Mouse (Mus musculus): ENCODE data around the gene Zc3h10. TPM values are rescaled to one million over a fixed set of nuclear protein-coding genes. Genes with fewer than 3 reads are reported as not detected.

Zc3h10 gene
- polyA plus RNA-seq, 2 experiments, result 4.0 to 4.3 TPM

DNA sequence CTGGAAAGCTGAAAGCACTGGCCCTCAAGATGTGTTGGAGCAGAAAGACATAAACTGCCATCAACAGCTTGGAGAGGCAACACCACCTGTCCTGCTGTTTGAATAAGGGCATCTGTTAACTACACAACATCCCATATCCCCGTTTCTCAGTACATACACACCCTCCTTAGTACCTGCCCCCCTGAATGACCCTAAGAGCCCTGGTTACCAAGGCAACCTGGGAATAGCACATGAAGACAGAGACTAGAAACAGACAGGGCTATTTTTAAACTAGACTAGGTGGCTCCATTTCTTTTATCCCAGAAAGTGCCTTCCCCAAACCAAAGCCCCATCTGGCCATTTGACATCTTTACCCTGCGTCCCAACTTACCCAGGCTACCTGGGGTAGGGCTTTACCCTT, 4.5 kb downstream of the Zc3h10 start:
- ATAC-seq (ENCODE audit: insufficient read depth) (no peak), DNase-seq (ENCODE audit: low read depth in 3 of 3, low spot score in 3 of 3) (no peak)
- Histone ChIP-seq H3K9me3 (ENCODE audit: control insufficient read depth, low read length) (no peaks in the 10 kb centered on the region), H3K9ac (replicated peaks) (no peak overlapping the region), H3K27ac (no peak overlapping the region), H3K4me2 (ENCODE audit: low read depth) (no peak overlapping the region), H3K27me3 (ENCODE audit: control insufficient read depth, insufficient read depth, low read length) (no peaks in the 10 kb centered on the region), H3K36me3 (replicated peaks; ENCODE audit: control insufficient read depth, insufficient read depth, low read depth) (peaks cover 22% of the 10 kb centered on the region), H3K4me3 (ENCODE audit: insufficient read depth in 1 of 2, low read depth in 2 of 2, low read length in 2 of 2) (no peak overlapping the region), H3K4me1 (replicated peaks; ENCODE audit: control insufficient read depth in 2 of 2, insufficient read depth in 2 of 2, low read length in 1 of 2) (peaks cover 0 to 5% of the 10 kb centered on the region in 2 experiments; a peak in 2 of 4 replicates)
- TF ChIP-seq EP300 (IDR thresholded peaks at IDR 0.05; ENCODE audit: low read depth) (no peak), CTCF (IDR thresholded peaks at IDR 0.05; ENCODE audit: low read depth) (no peak)
- 73% methylated on average over 2 of the region's 2 CpGs for WGBS (ENCODE audit: insufficient replicate concordance)

DNA sequence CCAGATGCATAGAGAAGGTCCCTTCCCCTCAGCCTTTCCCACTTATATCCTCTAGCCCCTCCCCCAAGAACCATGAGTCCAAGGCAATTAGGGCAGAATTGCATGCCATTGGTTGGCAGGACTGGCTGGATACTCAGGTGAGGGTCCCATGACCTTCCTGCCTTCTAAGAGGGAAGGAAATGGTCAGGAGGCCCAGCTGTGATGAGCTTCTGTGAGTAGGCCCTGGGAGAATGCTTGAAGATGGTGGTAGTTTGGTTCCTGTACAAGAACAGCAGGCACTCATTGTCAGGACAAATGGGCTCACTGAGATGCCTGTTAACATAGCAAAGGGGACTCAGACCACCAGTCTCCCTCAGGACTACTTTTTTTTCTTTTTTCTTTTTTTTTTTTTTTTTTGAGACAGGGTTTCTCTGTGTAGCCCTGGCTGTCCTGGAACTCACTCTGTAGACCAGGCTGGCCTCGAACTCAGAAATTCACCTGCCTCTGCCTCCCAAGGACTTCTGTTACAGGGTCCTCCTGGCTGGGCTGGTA, 9.2 kb downstream of the Zc3h10 start:
- ATAC-seq (ENCODE audit: insufficient read depth) (no peak), DNase-seq (ENCODE audit: low read depth in 3 of 3, low spot score in 3 of 3) (no peak)
- Histone ChIP-seq H3K4me3 (ENCODE audit: insufficient read depth in 1 of 2, low read depth in 2 of 2, low read length in 2 of 2) (no peak overlapping the region), H3K4me2 (ENCODE audit: low read depth) (no peak overlapping the region), H3K4me1 (replicated peaks; ENCODE audit: control insufficient read depth in 2 of 2, insufficient read depth in 2 of 2, low read length in 1 of 2) (peaks cover 3 to 14% of the 10 kb centered on the region in 2 experiments; a peak in 3 of 4 replicates), H3K36me3 (replicated peaks; ENCODE audit: control insufficient read depth, insufficient read depth, low read depth) (peaks cover 3% of the 10 kb centered on the region; the same call in 1 of the 2 replicates), H3K27ac (no peak overlapping the region), H3K27me3 (ENCODE audit: control insufficient read depth, insufficient read depth, low read length) (no peaks in the 10 kb centered on the region), H3K9me3 (ENCODE audit: control insufficient read depth, low read length) (no peaks in the 10 kb centered on the region), H3K9ac (replicated peaks) (no peak overlapping the region)
- 67% methylated on average over 1 of the region's 1 CpGs for WGBS (ENCODE audit: insufficient replicate concordance)
- no peak for TF ChIP-seq CTCF (IDR thresholded peaks at IDR 0.05; ENCODE audit: low read depth)
- TF ChIP-seq EP300 (IDR thresholded peaks at IDR 0.05; ENCODE audit: low read depth), result no peak

GRCm38 (mm10) chr10:128536266-128536940, 11.2 kb downstream of the Zc3h10 start:
- H3K4me2 ChIP-seq (ENCODE audit: low read depth), result peak overlapping the region; percentile 59
- peak overlapping the region; percentile 40 for H3K9ac ChIP-seq (replicated peaks)
- H3K27ac ChIP-seq, result peak overlapping the region; percentile 61
- WGBS (ENCODE audit: insufficient replicate concordance), result 11% methylated on average over 18 of the region's 18 CpGs
- H3K27me3 ChIP-seq (ENCODE audit: control insufficient read depth, insufficient read depth, low read length), result no peaks in the 10 kb centered on the region
- H3K4me3 ChIP-seq (ENCODE audit: insufficient read depth in 1 of 2, low read depth in 2 of 2, low read length in 2 of 2), result peak overlapping the region; percentile 16 to 20; a peak in 3 of 4 replicates
- no peaks in the 10 kb centered on the region for H3K9me3 ChIP-seq (ENCODE audit: control insufficient read depth, low read length)
- TF ChIP-seq CTCF (IDR thresholded peaks at IDR 0.05; ENCODE audit: low read depth), result peak; percentile 97
- no peak for TF ChIP-seq EP300 (IDR thresholded peaks at IDR 0.05; ENCODE audit: low read depth)
- no peaks in the 10 kb centered on the region for H3K36me3 ChIP-seq (replicated peaks; ENCODE audit: control insufficient read depth, insufficient read depth, low read depth)
- H3K4me1 ChIP-seq (replicated peaks; ENCODE audit: control insufficient read depth in 2 of 2, insufficient read depth in 2 of 2, low read length in 1 of 2), result peaks cover 3 to 14% of the 10 kb centered on the region in 2 experiments; a peak in 3 of 4 replicates
- ATAC-seq (ENCODE audit: insufficient read depth) (peak; percentile 97), DNase-seq (ENCODE audit: low read depth in 3 of 3, low spot score in 3 of 3) (peak; percentile 89 to 93 (median 90))

GRCm38 (mm10) chr10:128535624-128536265, 11.8 kb downstream of the Zc3h10 start:
- 54% methylated on average over 4 of the region's 4 CpGs for WGBS (ENCODE audit: insufficient replicate concordance)
- peak; percentile 34 for ATAC-seq (ENCODE audit: insufficient read depth)
- Histone ChIP-seq H3K27ac (peak overlapping the region; percentile 61), H3K36me3 (replicated peaks; ENCODE audit: control insufficient read depth, insufficient read depth, low read depth) (no peaks in the 10 kb centered on the region), H3K9me3 (ENCODE audit: control insufficient read depth, low read length) (no peaks in the 10 kb centered on the region), H3K4me1 (replicated peaks; ENCODE audit: control insufficient read depth in 2 of 2, insufficient read depth in 2 of 2, low read length in 1 of 2) (peaks cover 3 to 14% of the 10 kb centered on the region in 2 experiments; a peak in 3 of 4 replicates), H3K4me3 (ENCODE audit: insufficient read depth in 1 of 2, low read depth in 2 of 2, low read length in 2 of 2) (peak overlapping the region in 1 of 2 experiments; percentile 15; a peak in 1 of 4 replicates), H3K4me2 (ENCODE audit: low read depth) (peak overlapping the region; percentile 59), H3K9ac (replicated peaks) (peak overlapping the region; percentile 38; the same call in 1 of the 2 replicates), H3K27me3 (ENCODE audit: control insufficient read depth, insufficient read depth, low read length) (no peaks in the 10 kb centered on the region)
- TF ChIP-seq CTCF (IDR thresholded peaks at IDR 0.05; ENCODE audit: low read depth), result no peak
- no peak for TF ChIP-seq EP300 (IDR thresholded peaks at IDR 0.05; ENCODE audit: low read depth)
- no peak for DNase-seq (ENCODE audit: low read depth in 3 of 3, low spot score in 3 of 3)

GRCm38 (mm10) chr10:128535206-128535605, 12.4 kb downstream of the Zc3h10 start:
- Histone ChIP-seq H3K36me3 (replicated peaks; ENCODE audit: control insufficient read depth, insufficient read depth, low read depth) (no peaks in the 10 kb centered on the region), H3K27me3 (ENCODE audit: control insufficient read depth, insufficient read depth, low read length) (no peaks in the 10 kb centered on the region), H3K4me2 (ENCODE audit: low read depth) (no peak overlapping the region), H3K4me3 (ENCODE audit: insufficient read depth in 1 of 2, low read depth in 2 of 2, low read length in 2 of 2) (no peak overlapping the region), H3K9me3 (ENCODE audit: control insufficient read depth, low read length) (no peaks in the 10 kb centered on the region), H3K9ac (replicated peaks) (no peak overlapping the region), H3K27ac (no peak overlapping the region), H3K4me1 (replicated peaks; ENCODE audit: control insufficient read depth in 2 of 2, insufficient read depth in 2 of 2, low read length in 1 of 2) (peaks cover 3 to 14% of the 10 kb centered on the region in 2 experiments; a peak in 3 of 4 replicates)
- no peak for TF ChIP-seq CTCF (IDR thresholded peaks at IDR 0.05; ENCODE audit: low read depth)
- no peak for TF ChIP-seq EP300 (IDR thresholded peaks at IDR 0.05; ENCODE audit: low read depth)
- WGBS (ENCODE audit: insufficient replicate concordance), result 63% methylated on average over 2 of the region's 2 CpGs
- ATAC-seq (ENCODE audit: insufficient read depth) (no peak), DNase-seq (ENCODE audit: low read depth in 3 of 3, low spot score in 3 of 3) (no peak)
